Mouse (Mus musculus) liver, postnatal 0 days (tissue): ENCODE data around the gene Zfp358.

Experiments
- CTCF ChIP-seq: sonication (generic); IDR thresholded peaks from 2 replicates; pipeline ENCODE4 v1.5.1; 2016; ENCODE audit warnings: antibody characterized with exemption, low read depth
- EP300 ChIP-seq: IDR thresholded peaks from 2 replicates; pipeline ENCODE4 v1.6.1; 2016; ENCODE audit warnings: antibody characterized with exemption, low read depth, mild to moderate bottlenecking

DNA sequence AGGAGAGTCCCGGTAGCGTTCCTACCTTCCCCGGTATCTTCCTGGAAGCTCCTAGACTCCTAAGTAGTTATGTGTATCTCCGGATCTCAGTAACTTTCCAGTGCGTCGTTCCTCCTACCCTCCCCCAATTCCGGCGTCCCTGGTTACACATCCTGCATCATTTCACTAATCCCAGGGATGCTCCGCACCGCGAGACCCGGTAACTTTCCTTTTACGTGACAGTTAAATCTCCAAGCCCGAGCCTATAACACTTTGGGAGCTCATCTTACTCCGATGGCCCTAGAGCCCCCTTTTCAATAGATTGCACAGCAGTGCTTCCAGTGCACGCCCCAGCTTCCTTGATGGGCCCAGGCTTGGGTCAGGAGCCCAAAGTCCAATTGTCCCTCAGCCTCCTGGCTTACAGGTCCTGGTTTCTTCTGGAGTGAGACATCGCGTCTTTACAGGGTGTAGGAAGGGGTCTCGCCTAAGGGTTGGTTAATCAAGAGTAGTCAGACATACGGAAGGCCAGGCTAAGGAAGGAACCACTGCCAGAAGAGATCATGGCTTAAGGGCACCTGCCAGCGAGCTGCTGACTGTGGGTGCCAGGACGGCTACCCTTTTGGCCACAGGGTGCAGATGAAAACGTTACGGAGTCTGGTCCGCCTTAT lies 23.0 kb downstream of the Zfp358 start:
- TF ChIP-seq CTCF (no peak), EP300 (no peak)
